Mouse (Mus musculus) CH12.LX (cell line): ENCODE results near the gene Hist1h2bf.

Source experiments
- CTCF ChIP-seq, 2 experiments: IDR thresholded peaks in 1 of 2; conservative IDR thresholded peaks in 1 of 2; 2 replicates each; pipeline ENCODE4 v1.5.1; 2011 to 2012; ENCODE audit warnings: low read depth in 2 of 2, low read length in 2 of 2, improper control_type of control experiment in 1 of 2, inconsistent platforms in 1 of 2, mild to moderate bottlenecking in 1 of 2, moderate library complexity in 1 of 2
- EP300 ChIP-seq: IDR thresholded peaks from 2 replicates; pipeline ENCODE4 v1.6.1; 2011; ENCODE audit warnings: low read length, improper control_type of control experiment
- POLR2A ChIP-seq: IDR thresholded peaks from 2 replicates; pipeline ENCODE4 v1.6.1; 2011; ENCODE audit warnings: low read depth, mild to moderate bottlenecking, improper control_type of control experiment, low read length

- TF ChIP-seq EP300 (no peak), CTCF (conservative IDR thresholded peaks at IDR 0.05 in 1 of 2, IDR thresholded peaks at IDR 0.05 in 1 of 2; ENCODE audit: low read depth in 2 of 2, low read length in 2 of 2) (no peak), POLR2A (peak; percentile 80; the same call in 1 of the 2 replicates)
Measured at GRCm38 (mm10) chr13:23550761-23551145, 23.2 kb downstream of the Hist1h2bf start.
